Mouse (Mus musculus) spleen, adult 2 months (tissue): ENCODE measurements around the gene Elp5. TPM values are rescaled to one million over a fixed set of nuclear protein-coding genes. Genes with fewer than 3 reads are reported as not detected.
A peak's percentile ranks its signal among the peaks of the same experiment; 100 is the strongest.
"Not testable (repeated sequence)": the region's sequence is repeated elsewhere in the genome, so short reads cannot be mapped to it uniquely, and the experiment has no call there.

Experiments used
- DNase-seq, 2 experiments: peaks; one replicate each; pipeline versions ENCODE4 v3.0.0 to v3.0.0-alpha.2; 2012 to 2021; ENCODE audit warnings: low spot score in 2 of 2, low read depth in 1 of 2
- H3K27ac ChIP-seq: fragments of 200-500 bp; 2 replicates; pipeline ENCODE4 v1.5.1; 2012; ENCODE audit warnings: low read length, inconsistent platforms; ENCODE audit not compliant: insufficient read depth
- H3K27me3 ChIP-seq: fragments of 200-500 bp; 2 replicates; pipeline ENCODE4 v1.6.1; 2012; ENCODE audit warnings: mild to moderate bottlenecking, moderate library complexity, low read length, inconsistent platforms; ENCODE audit not compliant: control insufficient read depth, insufficient read depth
- H3K36me3 ChIP-seq: fragments of 200-500 bp; 2 replicates; pipeline ENCODE4 v1.6.1; 2012; ENCODE audit warnings: mild to moderate bottlenecking, low read length, inconsistent platforms; ENCODE audit not compliant: control insufficient read depth, insufficient read depth
- H3K4me1 ChIP-seq: fragments of 200-500 bp; 2 replicates; pipeline ENCODE4 v1.6.1; 2011; ENCODE audit warnings: inconsistent platforms; ENCODE audit not compliant: control insufficient read depth, insufficient read depth, insufficient read length
- H3K4me3 ChIP-seq: fragments of 200-500 bp; 2 replicates; pipeline ENCODE4 v1.5.1; 2011; ENCODE audit warnings: mild to moderate bottlenecking, inconsistent platforms; ENCODE audit not compliant: insufficient read depth, insufficient read length; ENCODE audit errors: extremely low read depth
- CTCF ChIP-seq: fragments of 200-500 bp; IDR thresholded peaks from 2 replicates; pipeline ENCODE4 v1.5.1; 2011; ENCODE audit warnings: mild to moderate bottlenecking, inconsistent platforms; ENCODE audit not compliant: insufficient read depth, insufficient read length, insufficient replicate concordance; ENCODE audit errors: extremely low read depth
- POLR2A ChIP-seq: fragments of 200-500 bp; IDR thresholded peaks from 2 replicates; pipeline ENCODE4 v1.6.1; 2011; ENCODE audit warnings: low read depth, low read length, inconsistent platforms
- WGBS: fragments of 180-500 bp; shearing (Covaris S2); methylation state at CpG from one replicate; pipeline ENCODE4 v1.1.7; 2018; 5-methylcytosine and 5-hydroxymethylcytosine counted together
- polyA plus RNA-seq: library from polyadenylated mRNA; depleted of rRNA; stranded (reverse); fragments of >200 nt; gene quantifications from 2 replicates; pipeline ENCODE4 v1.2.3, GENCODE M21; 2012

Gene Elp5
- polyA plus RNA-seq, 1 experiment = 32.5 TPM

- peaks cover 21% of the 10 kb centered on the region for H3K4me1 ChIP-seq
- TF ChIP-seq CTCF = no peak
- no peak for TF ChIP-seq POLR2A
- peak within 1 kb of the TSS; percentile 51; the same call in 1 of the 2 replicates for H3K4me3 ChIP-seq
- WGBS = 2% methylated on average over 55 of the region's 62 CpGs
- H3K27ac ChIP-seq = no peak within 1 kb of the TSS
- no peaks in the 10 kb centered on the region for H3K36me3 ChIP-seq
- peak in 1 of 2 experiments; percentile 87 for DNase-seq
- H3K27me3 ChIP-seq = peaks cover 13% of the 10 kb centered on the region
Measured at GRCm38 (mm10) chr11:69935137-69935879, 47.0 kb downstream of the Elp5 start, which contains the start of gene Ybx2. Gene Ybx2 (plus strand): TSS chr11:69935796.

- Histone ChIP-seq H3K4me1 (peaks cover 21% of the 10 kb centered on the region), H3K27ac (no peak overlapping the region), H3K36me3 (no peaks in the 10 kb centered on the region), H3K27me3 (peaks cover 13% of the 10 kb centered on the region), H3K4me3 (no peak overlapping the region)
- no peak for TF ChIP-seq CTCF
- no peak for TF ChIP-seq POLR2A
- WGBS = 26% methylated on average over 6 of the region's 6 CpGs
- DNase-seq = no peak
Measured at GRCm38 (mm10) chr11:69934681-69935080, 47.6 kb downstream of the Elp5 start.

- Histone ChIP-seq H3K4me1 (peaks cover 21% of the 10 kb centered on the region), H3K4me3 (peak overlapping the region; percentile 34; the same call in 1 of the 2 replicates), H3K27ac (no peak overlapping the region)
Measured at GRCm38 (mm10) chr11:69934169-69934568, 48.1 kb downstream of the Elp5 start.

GRCm38 (mm10) chr11:69933066-69933465 lies 49.3 kb downstream of the Elp5 start:
- Histone ChIP-seq H3K4me3 (no peak overlapping the region), H3K4me1 (peaks cover 21% of the 10 kb centered on the region), H3K36me3 (no peaks in the 10 kb centered on the region), H3K27ac (no peak overlapping the region), H3K27me3 (peaks cover 13% of the 10 kb centered on the region)
- no peak for DNase-seq
- no peak for TF ChIP-seq POLR2A
- no peak for TF ChIP-seq CTCF
- 61% methylated on average over 4 of the region's 4 CpGs for WGBS

More at GRCm38 (mm10) chr11:69934169-69934568, 48.1 kb downstream of the Elp5 start:
- TF ChIP-seq CTCF = peak; percentile 95
- TF ChIP-seq POLR2A = no peak
- WGBS = under 1% methylated on average over 18 of the region's 18 CpGs
- Histone ChIP-seq H3K27me3 (peaks cover 13% of the 10 kb centered on the region), H3K36me3 (no peaks in the 10 kb centered on the region)
- DNase-seq = peak; percentile 57 to 88

- TF ChIP-seq CTCF (no peak), POLR2A (no peak)
- H3K27ac ChIP-seq = no peak overlapping the region
- 65% methylated on average over 3 of the region's 3 CpGs for WGBS
Measured at GRCm38 (mm10) chr11:69932254-69932653, 50.1 kb downstream of the Elp5 start.

GRCm38 (mm10) chr11:69931769-69932168 lies 50.5 kb downstream of the Elp5 start:
- peaks cover 21% of the 10 kb centered on the region for H3K4me1 ChIP-seq
- TF ChIP-seq CTCF (no peak), POLR2A (no peak)
- no peak overlapping the region; the same call in 1 of the 2 replicates for H3K27ac ChIP-seq
- WGBS = 38% methylated on average over 8 of the region's 8 CpGs
- no peak overlapping the region for H3K4me3 ChIP-seq
- H3K27me3 ChIP-seq = peaks cover 13% of the 10 kb centered on the region
- DNase-seq = no peak
- no peaks in the 10 kb centered on the region for H3K36me3 ChIP-seq

More at GRCm38 (mm10) chr11:69932254-69932653, 50.1 kb downstream of the Elp5 start:
- Histone ChIP-seq H3K4me3 (no peak overlapping the region), H3K4me1 (peaks cover 21% of the 10 kb centered on the region), H3K27me3 (peaks cover 13% of the 10 kb centered on the region), H3K36me3 (no peaks in the 10 kb centered on the region)
- peak in 1 of 2 experiments; percentile 33 for DNase-seq

- Histone ChIP-seq H3K4me3 (no peak overlapping the region), H3K27ac (peak overlapping the region; percentile 63), H3K36me3 (no peaks in the 10 kb centered on the region), H3K4me1 (peaks cover 21% of the 10 kb centered on the region), H3K27me3 (peaks cover 7% of the 10 kb centered on the region)
- peak in 1 of 2 experiments; percentile 26 for DNase-seq
- WGBS = 25% methylated on average over 3 of the region's 3 CpGs
- no peak for TF ChIP-seq POLR2A
Measured at GRCm38 (mm10) chr11:69930967-69931537, 51.3 kb downstream of the Elp5 start.

- not testable (repeated sequence) for H3K36me3 ChIP-seq, H3K27ac ChIP-seq, H3K4me3 ChIP-seq, H3K27me3 ChIP-seq, DNase-seq
- peaks cover 12% of the 10 kb centered on the region; the same call in 1 of the 2 replicates for H3K4me1 ChIP-seq
- WGBS = 93% methylated on average over 8 of the region's 8 CpGs
Measured at GRCm38 (mm10) chr11:69930176-69930575, 52.1 kb downstream of the Elp5 start.
